Mouse (Mus musculus): ENCODE results near the gene Gm10382. TPM values are rescaled to one million over a fixed set of nuclear protein-coding genes. Genes with fewer than 3 reads are reported as not detected.

The Gm10382 gene
- polyA plus RNA-seq, 1 experiment from 2014 or later, result 0.65 TPM

DNA sequence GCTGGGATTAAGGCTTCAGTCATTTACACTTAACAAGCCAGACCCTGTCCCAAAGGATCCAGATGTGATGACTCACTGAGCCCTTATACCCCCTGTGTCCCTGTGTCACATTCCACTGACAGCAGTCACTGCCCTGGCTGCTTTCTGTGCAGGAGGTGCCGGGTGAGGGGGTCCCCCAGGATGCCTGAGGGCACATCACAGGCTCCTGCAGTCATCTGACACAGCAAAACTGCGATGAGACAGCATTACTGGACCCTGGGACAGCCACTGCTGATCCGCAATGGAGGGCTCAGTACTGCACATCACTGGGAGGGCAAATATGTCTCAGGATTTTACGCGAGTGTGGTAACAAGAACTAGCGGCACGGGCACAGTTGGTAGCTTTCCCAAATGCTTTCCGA is 38.1 kb upstream of the Gm10382 start:
- Histone ChIP-seq H3K4me1 (replicated peaks; ENCODE audit: control insufficient read depth, insufficient read depth, low read length) (no peaks in the 10 kb centered on the region), H3K36me3 (ENCODE audit: control insufficient read depth, insufficient read depth, low read length) (no peaks in the 10 kb centered on the region), H3K27me3 (ENCODE audit: control insufficient read depth, insufficient read depth, low read length) (no peaks in the 10 kb centered on the region), H3K4me2 (ENCODE audit: low read depth, low read length, severe bottlenecking) (no peak overlapping the region), H3K4me3 (ENCODE audit: low read depth, low read length) (no peak overlapping the region), H3K9ac (ENCODE audit: low read length) (no peak overlapping the region), H3K27ac (ENCODE audit: low read depth, low read length) (no peak overlapping the region), H3K9me3 (ENCODE audit: control insufficient read depth, low read length) (no peaks in the 10 kb centered on the region)
- ATAC-seq (replicated peaks; ENCODE audit: low FRiP score) (no peak), DNase-seq (ENCODE audit: low spot score) (no peak)
- WGBS, result 84% methylated on average over 8 of the region's 8 CpGs

DNA sequence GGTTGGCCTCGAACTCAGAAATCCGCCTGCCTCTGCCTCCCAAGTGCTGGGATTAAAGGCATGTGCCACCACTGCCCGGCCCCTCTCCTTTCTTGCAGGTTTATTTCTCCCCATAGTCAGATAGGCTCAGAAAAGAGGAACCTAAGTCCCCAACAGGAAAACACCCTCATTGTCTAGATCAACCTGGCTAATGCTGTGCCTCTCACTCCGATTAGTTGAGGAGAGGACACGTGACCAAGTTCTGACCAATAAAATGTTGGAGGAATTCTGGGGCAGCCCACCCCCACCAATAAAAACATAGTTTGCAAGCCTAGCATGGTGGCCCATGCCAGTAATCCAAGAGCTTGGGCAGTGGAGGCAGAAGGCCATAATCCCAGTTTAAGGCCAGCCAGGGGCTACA is 37.2 kb upstream of the Gm10382 start:
- Histone ChIP-seq H3K4me3 (ENCODE audit: low read depth, low read length) (no peak overlapping the region), H3K9me3 (ENCODE audit: control insufficient read depth, low read length) (no peaks in the 10 kb centered on the region), H3K4me2 (ENCODE audit: low read depth, low read length, severe bottlenecking) (no peak overlapping the region), H3K4me1 (replicated peaks; ENCODE audit: control insufficient read depth, insufficient read depth, low read length) (no peaks in the 10 kb centered on the region), H3K36me3 (ENCODE audit: control insufficient read depth, insufficient read depth, low read length) (no peaks in the 10 kb centered on the region), H3K9ac (ENCODE audit: low read length) (no peak overlapping the region), H3K27ac (ENCODE audit: low read depth, low read length) (no peak overlapping the region), H3K27me3 (ENCODE audit: control insufficient read depth, insufficient read depth, low read length) (no peaks in the 10 kb centered on the region)
- no peak for DNase-seq (ENCODE audit: low spot score)
- ATAC-seq (replicated peaks; ENCODE audit: low FRiP score), result no peak
- WGBS, result 95% methylated on average over 5 of the region's 5 CpGs

DNA sequence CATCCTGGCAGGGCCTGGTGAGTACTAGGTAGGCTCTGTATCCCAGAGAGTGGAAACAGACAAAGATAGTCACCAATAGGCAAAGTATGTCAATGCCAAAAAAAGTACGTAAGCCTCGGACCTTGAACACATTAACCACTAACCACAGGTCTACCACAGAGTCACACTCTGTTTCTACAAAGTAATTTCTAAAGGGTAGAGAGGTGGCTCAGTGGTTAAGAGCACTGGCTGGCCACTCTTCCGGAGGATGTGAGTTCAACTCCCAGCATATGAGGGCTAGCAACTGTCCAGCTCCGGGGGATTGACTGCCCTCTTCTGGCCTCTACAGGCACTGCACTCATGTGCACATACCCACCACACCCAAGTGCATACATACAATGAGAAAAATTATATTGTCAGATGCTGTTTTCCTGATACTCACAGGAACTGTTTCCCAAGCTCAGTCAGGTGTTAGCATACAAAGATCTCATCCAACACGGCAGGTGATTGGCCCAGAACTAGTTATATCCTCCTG is 36.3 kb upstream of the Gm10382 start:
- Histone ChIP-seq H3K36me3 (ENCODE audit: control insufficient read depth, insufficient read depth, low read length) (no peaks in the 10 kb centered on the region), H3K9ac (ENCODE audit: low read length) (no peak overlapping the region), H3K4me2 (ENCODE audit: low read depth, low read length, severe bottlenecking) (no peak overlapping the region), H3K27me3 (ENCODE audit: control insufficient read depth, insufficient read depth, low read length) (no peaks in the 10 kb centered on the region), H3K4me3 (ENCODE audit: low read depth, low read length) (no peak overlapping the region), H3K9me3 (ENCODE audit: control insufficient read depth, low read length) (no peaks in the 10 kb centered on the region), H3K27ac (ENCODE audit: low read depth, low read length) (no peak overlapping the region), H3K4me1 (replicated peaks; ENCODE audit: control insufficient read depth, insufficient read depth, low read length) (no peaks in the 10 kb centered on the region)
- no peak for ATAC-seq (replicated peaks; ENCODE audit: low FRiP score)
- DNase-seq (ENCODE audit: low spot score), result no peak
- 94% methylated on average over 5 of the region's 5 CpGs for WGBS

DNA sequence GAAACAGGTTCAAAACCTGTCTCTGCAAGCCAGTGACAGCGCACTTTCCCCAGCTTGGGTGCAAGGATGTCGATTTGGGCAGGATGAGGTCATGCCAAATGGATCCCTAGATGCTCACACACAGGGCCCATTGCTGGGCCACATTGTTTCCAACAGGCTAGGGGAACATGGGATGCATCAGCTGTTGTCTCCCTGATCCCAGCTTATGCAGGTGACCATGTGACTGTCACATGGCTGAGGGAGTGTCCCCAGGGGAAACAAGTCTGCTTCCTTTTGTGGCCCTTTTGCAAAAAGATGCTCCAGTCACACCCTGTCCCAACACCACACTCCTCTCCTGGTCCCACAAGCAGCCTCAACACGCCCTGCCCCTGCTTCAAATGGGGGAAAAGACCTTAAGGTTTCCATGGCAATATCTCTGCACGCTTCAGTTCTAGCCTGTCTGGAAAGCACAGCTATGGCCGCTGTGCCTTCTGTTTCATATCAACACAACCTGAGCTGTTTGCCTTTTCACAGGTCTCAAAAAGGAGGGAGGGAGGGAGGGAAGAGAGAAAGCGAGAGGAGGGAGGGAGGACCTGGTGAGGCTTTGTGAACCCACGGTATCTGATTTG is 34.1 kb upstream of the Gm10382 start:
- no peak overlapping the region for H3K4me2 ChIP-seq (ENCODE audit: low read depth, low read length, severe bottlenecking)
- H3K36me3 ChIP-seq (ENCODE audit: control insufficient read depth, insufficient read depth, low read length), result no peaks in the 10 kb centered on the region
- no peaks in the 10 kb centered on the region for H3K4me1 ChIP-seq (replicated peaks; ENCODE audit: control insufficient read depth, insufficient read depth, low read length)
- H3K9ac ChIP-seq (ENCODE audit: low read length), result no peak overlapping the region
- H3K4me3 ChIP-seq (ENCODE audit: low read depth, low read length), result no peak overlapping the region
- ATAC-seq (replicated peaks; ENCODE audit: low FRiP score), result no peak
- no peaks in the 10 kb centered on the region for H3K27me3 ChIP-seq (ENCODE audit: control insufficient read depth, insufficient read depth, low read length)
- 62% methylated on average over 7 of the region's 7 CpGs for WGBS
- H3K9me3 ChIP-seq (ENCODE audit: control insufficient read depth, low read length), result no peaks in the 10 kb centered on the region
- no peak for DNase-seq (ENCODE audit: low spot score)
- no peak overlapping the region for H3K27ac ChIP-seq (ENCODE audit: low read depth, low read length)

DNA sequence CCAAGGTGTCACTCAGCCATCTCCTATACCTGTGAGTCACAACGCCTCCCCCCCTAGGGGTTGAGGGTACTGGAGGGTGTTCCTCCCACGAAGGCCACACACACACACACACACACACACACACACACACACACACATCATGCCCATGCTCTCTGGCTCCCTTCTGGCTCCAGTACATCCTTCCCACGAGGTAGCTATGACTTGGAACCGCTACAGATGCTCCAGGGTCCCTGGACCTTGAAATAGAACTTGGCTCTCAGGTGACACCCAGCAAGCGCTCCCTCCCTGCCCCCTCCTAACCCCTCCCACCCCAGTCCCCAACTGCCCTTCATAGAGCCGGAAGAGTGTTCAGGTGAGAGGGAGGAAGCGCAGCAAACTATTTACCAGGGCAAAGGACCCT is 33.5 kb upstream of the Gm10382 start:
- Histone ChIP-seq H3K9me3 (ENCODE audit: control insufficient read depth, low read length) (no peaks in the 10 kb centered on the region), H3K36me3 (ENCODE audit: control insufficient read depth, insufficient read depth, low read length) (no peaks in the 10 kb centered on the region), H3K27ac (ENCODE audit: low read depth, low read length) (no peak overlapping the region), H3K4me1 (replicated peaks; ENCODE audit: control insufficient read depth, insufficient read depth, low read length) (no peaks in the 10 kb centered on the region), H3K4me2 (ENCODE audit: low read depth, low read length, severe bottlenecking) (no peak overlapping the region), H3K4me3 (ENCODE audit: low read depth, low read length) (no peak overlapping the region), H3K9ac (ENCODE audit: low read length) (no peak overlapping the region), H3K27me3 (ENCODE audit: control insufficient read depth, insufficient read depth, low read length) (no peaks in the 10 kb centered on the region)
- no peak for DNase-seq (ENCODE audit: low spot score)
- ATAC-seq (replicated peaks; ENCODE audit: low FRiP score), result no peak
- 61% methylated on average over 7 of the region's 7 CpGs for WGBS

DNA sequence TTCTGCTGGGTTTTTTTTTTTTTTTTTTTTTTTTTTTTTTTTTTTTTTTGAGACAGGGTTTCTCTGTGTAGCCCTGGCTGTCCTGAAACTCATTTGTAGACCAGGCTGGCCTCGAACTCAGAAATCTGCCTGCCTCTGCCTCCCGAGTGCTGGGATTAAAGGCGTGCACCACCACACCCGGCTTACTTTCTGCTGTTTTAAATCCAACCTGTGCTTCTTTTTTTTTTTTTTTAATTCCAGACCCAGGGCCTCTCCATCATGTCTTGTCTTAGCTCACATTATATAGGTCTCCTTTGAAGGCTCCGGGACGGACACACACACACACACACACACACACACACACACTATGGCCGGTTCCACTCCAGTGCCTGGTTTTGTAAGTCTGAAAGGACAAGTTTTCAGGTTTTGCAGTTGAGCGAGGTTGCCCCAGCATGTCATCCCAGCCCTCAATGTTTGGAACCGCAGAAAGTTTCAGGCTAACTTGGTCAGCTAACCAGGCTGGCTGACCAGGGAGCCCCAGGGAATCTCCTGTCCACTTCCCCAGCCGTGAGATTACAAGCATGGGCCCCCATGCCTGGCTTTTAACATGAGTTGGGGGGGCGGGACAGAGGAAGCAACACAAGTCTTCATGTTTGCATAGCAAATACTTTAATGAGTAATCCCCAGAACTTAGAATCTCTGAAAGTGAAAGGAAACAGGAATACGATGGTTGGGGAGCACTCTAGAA is 31.4 kb upstream of the Gm10382 start:
- no peaks in the 10 kb centered on the region for H3K4me1 ChIP-seq (replicated peaks; ENCODE audit: control insufficient read depth, insufficient read depth, low read length)
- WGBS, result 84% methylated on average over 12 of the region's 12 CpGs

DNA sequence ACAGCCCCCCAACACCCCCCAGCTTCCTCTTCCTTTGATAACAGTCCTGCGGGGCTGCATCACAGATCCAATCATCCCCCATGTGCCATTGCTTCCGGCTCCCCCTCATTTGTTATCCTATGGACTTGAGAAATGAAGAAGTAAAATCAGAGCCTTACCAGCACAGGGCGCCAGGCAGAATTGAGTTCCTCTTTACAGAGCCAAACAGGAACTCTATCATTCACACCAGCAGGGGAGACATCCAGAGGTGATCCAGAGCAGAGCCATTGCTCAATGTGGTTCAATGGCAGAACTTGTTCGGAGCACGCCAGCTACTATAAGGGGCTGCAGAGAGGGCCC is 30.9 kb upstream of the Gm10382 start:
- Histone ChIP-seq H3K27me3 (ENCODE audit: control insufficient read depth, insufficient read depth, low read length) (no peaks in the 10 kb centered on the region), H3K4me2 (ENCODE audit: low read depth, low read length, severe bottlenecking) (no peak overlapping the region), H3K9me3 (ENCODE audit: control insufficient read depth, low read length) (no peaks in the 10 kb centered on the region), H3K4me3 (ENCODE audit: low read depth, low read length) (no peak overlapping the region), H3K36me3 (ENCODE audit: control insufficient read depth, insufficient read depth, low read length) (no peaks in the 10 kb centered on the region), H3K9ac (ENCODE audit: low read length) (no peak overlapping the region), H3K4me1 (replicated peaks; ENCODE audit: control insufficient read depth, insufficient read depth, low read length) (no peaks in the 10 kb centered on the region), H3K27ac (ENCODE audit: low read depth, low read length) (no peak overlapping the region)
- 88% methylated on average over 5 of the region's 5 CpGs for WGBS
- ATAC-seq (replicated peaks; ENCODE audit: low FRiP score), result no peak
- no peak for DNase-seq (ENCODE audit: low spot score)

More for the DNA sequence above, 31.4 kb upstream of the Gm10382 start:
- ATAC-seq (replicated peaks; ENCODE audit: low FRiP score) (no peak), DNase-seq (ENCODE audit: low spot score) (no peak)
- Histone ChIP-seq H3K4me3 (ENCODE audit: low read depth, low read length) (no peak overlapping the region), H3K27me3 (ENCODE audit: control insufficient read depth, insufficient read depth, low read length) (no peaks in the 10 kb centered on the region), H3K4me2 (ENCODE audit: low read depth, low read length, severe bottlenecking) (no peak overlapping the region), H3K9me3 (ENCODE audit: control insufficient read depth, low read length) (no peaks in the 10 kb centered on the region), H3K27ac (ENCODE audit: low read depth, low read length) (no peak overlapping the region), H3K9ac (ENCODE audit: low read length) (no peak overlapping the region), H3K36me3 (ENCODE audit: control insufficient read depth, insufficient read depth, low read length) (no peaks in the 10 kb centered on the region)

DNA sequence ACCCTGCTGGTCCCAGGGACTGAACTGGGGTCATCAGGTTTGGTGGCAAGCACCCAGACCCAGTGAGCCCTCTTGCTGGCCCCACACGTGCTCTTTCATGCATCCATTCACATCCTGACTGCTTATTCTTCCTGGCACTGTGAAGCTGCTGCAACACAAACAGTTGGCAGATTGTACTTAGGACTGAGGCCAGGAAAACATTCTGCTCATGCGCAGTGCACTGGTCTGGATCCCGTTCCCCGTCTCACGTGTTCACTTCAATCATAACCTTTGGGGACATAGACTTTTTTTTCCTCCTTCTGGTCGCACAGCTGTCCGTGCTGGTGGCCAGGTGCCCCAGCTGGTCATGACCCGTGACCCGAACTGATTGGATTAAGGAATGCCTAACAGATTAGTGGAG is 28.6 kb upstream of the Gm10382 start:
- no peak overlapping the region for H3K9ac ChIP-seq (ENCODE audit: low read length)
- no peaks in the 10 kb centered on the region for H3K9me3 ChIP-seq (ENCODE audit: control insufficient read depth, low read length)
- H3K4me1 ChIP-seq (replicated peaks; ENCODE audit: control insufficient read depth, insufficient read depth, low read length), result no peaks in the 10 kb centered on the region
- H3K4me3 ChIP-seq (ENCODE audit: low read depth, low read length), result no peak overlapping the region
- DNase-seq (ENCODE audit: low spot score) (no peak), ATAC-seq (replicated peaks; ENCODE audit: low FRiP score) (no peak)
- no peak overlapping the region for H3K4me2 ChIP-seq (ENCODE audit: low read depth, low read length, severe bottlenecking)
- no peaks in the 10 kb centered on the region for H3K36me3 ChIP-seq (ENCODE audit: control insufficient read depth, insufficient read depth, low read length)
- H3K27ac ChIP-seq (ENCODE audit: low read depth, low read length), result no peak overlapping the region
- no peaks in the 10 kb centered on the region for H3K27me3 ChIP-seq (ENCODE audit: control insufficient read depth, insufficient read depth, low read length)
- 47% methylated on average over 9 of the region's 9 CpGs for WGBS

DNA sequence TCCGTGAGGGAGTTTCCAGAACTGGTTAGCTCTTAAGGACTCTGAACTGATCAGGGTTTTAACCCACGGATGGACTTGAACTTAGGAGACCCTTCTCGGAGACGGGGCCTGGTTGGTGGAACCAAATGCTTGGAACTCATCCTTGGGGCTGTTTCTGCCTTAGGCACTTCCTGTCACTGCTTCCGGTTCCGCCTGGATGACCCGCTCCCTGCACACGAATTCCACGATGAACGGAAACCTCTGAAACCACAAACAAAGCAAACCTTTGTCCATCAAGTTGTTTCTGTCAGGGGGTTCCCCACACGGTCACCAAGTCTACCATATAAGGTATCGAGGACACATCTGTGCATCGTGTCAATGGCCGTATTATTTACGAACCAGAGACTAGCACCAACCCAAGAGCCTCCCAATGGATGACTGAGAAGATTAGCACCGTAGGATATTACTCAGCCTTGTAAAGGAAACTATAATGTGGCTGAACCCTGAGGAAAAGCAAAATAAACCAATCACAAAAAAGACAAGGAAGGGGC is 28.1 kb upstream of the Gm10382 start:
- no peak for ATAC-seq (replicated peaks; ENCODE audit: low FRiP score)
- H3K27me3 ChIP-seq (ENCODE audit: control insufficient read depth, insufficient read depth, low read length), result no peaks in the 10 kb centered on the region
- no peaks in the 10 kb centered on the region for H3K4me1 ChIP-seq (replicated peaks; ENCODE audit: control insufficient read depth, insufficient read depth, low read length)
- no peak for DNase-seq (ENCODE audit: low spot score)
- H3K9ac ChIP-seq (ENCODE audit: low read length), result no peak overlapping the region
- WGBS, result 56% methylated on average over 16 of the region's 16 CpGs
- H3K9me3 ChIP-seq (ENCODE audit: control insufficient read depth, low read length), result no peaks in the 10 kb centered on the region
- H3K4me2 ChIP-seq (ENCODE audit: low read depth, low read length, severe bottlenecking), result no peak overlapping the region
- H3K27ac ChIP-seq (ENCODE audit: low read depth, low read length), result no peak overlapping the region
- no peaks in the 10 kb centered on the region for H3K36me3 ChIP-seq (ENCODE audit: control insufficient read depth, insufficient read depth, low read length)
- H3K4me3 ChIP-seq (ENCODE audit: low read depth, low read length), result no peak overlapping the region

Data from forebrain, embryonic 11.5 days (tissue).